Mouse (Mus musculus) heart, postnatal 25 days (tissue): Measurements from ENCODE around the gene Brs3. TPM values are rescaled to one million over a fixed set of nuclear protein-coding genes. Genes with fewer than 3 reads are reported as not detected.

Experiments used
- DNase-seq: peaks from one replicate; pipeline ENCODE4 v3.0.0; 2022; ENCODE audit warnings: low spot score
- intact Hi-C: fragments of 180-260 bp; cut with DNase I; formaldehyde crosslinking; loops from one replicate; pipeline ENCODE4 v1.15.1; 2025
- total RNA-seq, 2 experiments: library from RNA; stranded (reverse); gene quantifications; 2 replicates each; pipeline ENCODE4 v1.2.3; 2021

Gene Brs3
- not detected for total RNA-seq

DNA sequence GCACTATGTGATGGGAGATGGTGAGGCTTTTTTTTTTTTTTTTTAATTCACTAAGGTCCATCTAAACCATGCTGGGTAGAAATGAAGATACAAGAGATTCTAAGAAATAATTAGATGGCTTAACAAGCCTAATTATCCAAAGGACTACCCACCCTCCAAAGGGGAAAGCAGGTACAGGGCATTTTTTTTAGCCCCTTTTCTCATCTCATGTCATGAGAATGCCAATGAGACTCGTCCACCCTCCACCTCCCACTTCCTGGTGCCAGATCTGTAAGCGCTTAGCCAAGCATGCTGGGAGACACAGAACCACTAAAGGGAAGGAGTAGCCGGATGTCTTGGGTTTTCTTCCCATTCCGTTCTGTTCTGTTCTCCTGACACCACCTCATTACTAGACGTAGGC lies at the start of gene Brs3:
Gene Brs3 (plus strand): TSS at position 301 of the 400 bp plus-strand sequence.
- intact Hi-C loops, result no loop called here
- no peak for DNase-seq

DNA sequence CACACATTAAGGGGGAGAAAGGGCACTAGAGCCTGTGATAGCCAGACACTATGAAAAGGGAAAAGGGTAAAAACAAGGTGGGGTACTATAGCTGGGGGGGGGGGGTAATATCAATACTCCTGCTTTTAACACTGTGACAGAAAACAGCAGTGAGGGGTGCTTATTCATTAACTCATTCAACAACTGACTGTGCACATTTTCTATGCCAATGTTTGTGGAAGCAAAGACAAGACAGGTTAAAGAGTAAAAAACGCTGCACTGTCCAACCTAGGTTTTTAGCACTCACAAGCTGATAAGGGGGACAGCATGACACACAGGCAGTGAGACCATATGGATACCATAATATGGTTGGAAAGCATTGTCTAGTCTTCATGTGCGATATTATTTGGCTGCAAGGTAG lies 30.0 kb upstream of the Brs3 start:
- intact Hi-C loops, result no loop called here
- DNase-seq, result no peak

DNA sequence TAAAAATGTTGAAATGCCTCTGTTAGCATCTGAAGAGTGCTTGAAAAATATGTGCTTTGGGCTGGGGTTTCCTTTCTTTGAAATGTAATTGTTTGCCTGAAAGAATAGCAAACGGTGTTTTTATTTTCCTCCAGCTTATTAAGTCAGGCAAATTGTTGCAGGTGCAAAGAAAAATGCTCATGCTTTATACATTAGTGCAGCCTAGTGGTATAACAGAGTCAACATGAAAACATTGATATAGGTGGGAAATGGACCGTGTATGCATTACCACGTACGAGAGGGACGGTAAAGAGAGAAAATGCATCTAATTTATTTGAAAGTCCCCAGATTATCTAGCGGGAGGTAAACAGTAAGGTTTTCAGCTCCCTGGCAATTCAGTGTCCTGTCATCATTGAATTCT lies 995 bp downstream of the Brs3 start:
- intact Hi-C loops, result no loop called here
- no peak for DNase-seq

DNA sequence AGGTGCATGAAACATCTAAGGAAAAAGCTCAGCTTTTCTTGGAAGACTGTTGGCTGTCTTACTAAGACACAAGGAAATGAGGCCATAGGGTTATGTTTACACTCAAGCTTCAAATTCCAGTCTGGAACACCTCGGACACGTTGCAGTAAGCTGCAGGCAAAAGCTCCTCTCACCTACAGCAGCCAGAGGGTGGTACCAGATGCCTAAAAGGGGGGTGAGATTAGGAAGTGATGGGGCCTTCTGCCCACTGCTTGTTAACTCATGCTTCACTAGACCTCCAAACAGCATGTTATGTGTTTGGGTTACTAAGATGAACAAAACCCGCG lies 9.9 kb downstream of the Brs3 start:
- intact Hi-C loops, result loop anchor here (10.0 kb wide), 2 partner anchors 342 to 458 kb away; partner anchors contain the start of genes Mmgt1 and Rbmx
- no peak for DNase-seq

DNA sequence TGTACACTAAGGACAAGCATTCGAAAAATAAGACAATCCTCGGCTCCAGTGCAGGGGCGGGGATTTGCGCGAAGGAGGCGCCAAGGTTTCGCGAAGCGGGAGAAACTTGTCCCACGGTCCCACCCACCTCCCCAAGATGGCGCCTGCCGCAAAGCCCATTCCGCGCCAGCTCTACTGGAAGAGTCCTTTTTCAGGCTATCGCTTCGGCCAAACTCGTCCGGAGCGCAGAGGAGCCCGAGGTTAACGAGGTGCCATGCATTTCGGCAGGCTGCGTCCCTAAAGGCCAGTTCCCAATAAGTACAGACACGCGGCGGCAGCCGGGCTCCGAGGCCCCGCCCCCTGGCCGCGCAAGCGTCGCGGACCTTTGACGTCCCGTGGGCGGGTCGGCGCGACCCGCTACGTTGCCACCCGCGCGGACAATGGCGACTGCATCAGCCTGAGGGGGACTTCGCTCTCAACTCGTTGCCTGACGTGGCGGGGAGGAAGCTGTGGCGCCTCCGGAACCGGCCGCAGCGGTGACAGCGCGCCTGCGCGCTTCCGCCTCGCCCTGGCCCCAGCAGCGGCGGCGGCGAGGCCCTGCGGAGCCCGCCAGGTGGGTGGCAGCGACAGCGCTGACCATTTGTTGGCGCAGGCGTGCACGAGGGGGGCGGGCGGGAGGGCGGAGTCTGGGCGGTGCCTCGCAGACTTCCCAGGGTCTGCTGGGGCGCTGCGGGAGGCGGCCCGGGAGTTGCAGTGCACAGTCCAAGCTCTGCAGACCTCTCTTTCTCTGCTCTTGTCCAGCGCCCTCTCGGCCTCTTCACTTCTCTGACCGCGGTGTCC lies 10.5 kb downstream of the Brs3 start, which contains the start of gene Htatsf1:
Gene Htatsf1 (plus strand): TSS at position 410 of the 819 bp plus-strand sequence.
- DNase-seq, result peak; percentile 66
- intact Hi-C loops, result loop anchor here (10.0 kb wide), 2 partner anchors 341 to 459 kb away; partner anchors contain the start of genes Mmgt1 and Rbmx

DNA sequence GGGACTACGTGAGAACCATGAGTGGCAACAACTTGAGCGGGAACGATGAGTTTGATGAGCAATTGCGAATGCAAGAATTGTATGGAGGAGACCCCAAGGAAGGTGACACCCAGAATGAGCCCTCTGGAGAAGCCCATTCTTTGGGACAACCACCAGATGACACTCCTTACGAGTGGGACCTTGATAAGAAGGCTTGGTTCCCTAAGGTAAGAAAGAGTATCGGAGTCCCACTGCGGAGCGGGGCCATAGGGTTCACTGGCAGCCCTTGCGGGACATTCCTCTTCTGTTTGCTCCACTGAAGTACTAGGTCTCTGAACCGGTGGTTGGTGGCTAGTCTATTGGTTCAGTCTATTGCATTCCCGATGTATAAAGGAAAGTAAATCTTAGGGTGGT lies 11.1 kb downstream of the Brs3 start:
- DNase-seq, result no peak
- intact Hi-C loops, result loop anchor here (10.0 kb wide), 2 partner anchors 341 to 459 kb away; partner anchors contain the start of genes Mmgt1 and Rbmx

DNA sequence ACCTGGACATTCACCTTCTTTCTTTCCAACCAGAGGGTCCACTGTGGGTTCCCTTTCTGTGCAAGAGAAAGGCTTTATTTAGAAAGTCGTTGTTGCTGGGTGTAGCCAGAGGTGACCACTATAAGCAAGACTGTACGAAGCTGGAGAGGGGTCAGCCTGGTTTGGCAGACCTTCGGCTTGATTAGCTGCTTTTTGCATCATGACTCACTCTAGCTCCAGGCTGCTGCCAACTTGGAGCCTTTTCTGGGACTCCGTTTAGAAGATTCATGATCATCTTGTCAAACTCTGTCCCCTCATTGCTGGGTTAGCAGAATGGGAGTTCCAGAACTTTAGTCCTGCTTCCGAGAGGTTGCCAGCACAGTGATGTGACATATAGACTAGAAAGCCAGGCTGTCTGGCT lies 38.6 kb downstream of the Brs3 start:
- intact Hi-C loops, result no loop called here
- no peak for DNase-seq

DNA sequence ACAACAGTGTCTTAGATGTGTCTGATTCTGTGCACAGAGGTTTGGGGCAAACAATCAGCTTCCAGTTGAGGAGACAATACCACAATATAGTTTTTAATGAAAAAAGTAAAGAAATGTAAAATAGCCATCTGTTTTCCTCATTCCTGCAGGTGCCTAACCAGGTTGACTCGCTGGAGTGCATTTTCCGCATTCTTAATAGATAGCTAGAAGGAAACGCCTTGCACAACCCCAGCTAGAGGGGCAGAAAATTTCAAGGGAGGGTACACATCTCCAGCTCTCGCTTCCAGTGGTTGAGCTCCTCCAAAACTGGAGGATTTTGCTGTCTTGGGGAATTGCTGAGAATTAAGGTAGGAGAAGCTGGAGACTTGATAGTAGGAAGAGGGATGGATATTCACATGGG lies 44.9 kb downstream of the Brs3 start, which contains the start of gene Vgll1:
Gene Vgll1 (plus strand): TSS at position 301 of the 400 bp plus-strand sequence.
- DNase-seq, result no peak
- intact Hi-C loops, result no loop called here

Other genes starting within 250 kb of the Brs3 start
- gene Map7d3, start 220.7 kb upstream of the Brs3 start, total RNA-seq, result under 1 TPM; 0.50 to 0.73 TPM
- not detected for gene Adgrg4, start 172.9 kb upstream of the Brs3 start, total RNA-seq
- gene Htatsf1, start 10.5 kb downstream of the Brs3 start, total RNA-seq, result 10 to 100 TPM; 50.1 to 53.9 TPM
- gene Vgll1, start 45.0 kb downstream of the Brs3 start, total RNA-seq, result not detected
- not detected for gene Cd40lg, start 169.1 kb downstream of the Brs3 start, total RNA-seq